Mouse (Mus musculus) right cerebral cortex, postnatal 14 days (tissue): ENCODE measurements around the gene Chd6.

ENCODE experiments used
- DNase-seq: peaks from one replicate; pipeline ENCODE4 v3.0.0; 2022

Chd6 gene

DNA sequence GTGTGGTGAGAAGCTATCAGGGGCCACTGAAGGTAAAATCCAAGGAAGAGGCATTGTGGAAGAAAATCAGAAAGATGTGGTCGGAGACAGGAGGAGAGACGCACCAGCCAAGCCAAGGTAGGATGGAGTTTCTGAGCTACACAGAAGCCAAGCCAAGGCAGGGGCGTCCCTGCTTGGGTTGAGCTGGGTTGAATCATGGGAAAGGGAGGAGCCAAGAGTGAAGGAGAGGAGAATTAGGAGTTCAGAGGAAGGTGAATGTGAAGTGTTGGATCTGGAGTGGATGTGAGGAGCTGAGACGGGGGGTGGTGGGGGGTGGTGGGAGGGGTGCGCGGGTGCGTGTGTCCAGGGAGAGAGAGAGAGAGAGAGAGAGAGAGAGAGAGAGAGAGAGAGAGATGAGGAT lies 187.6 kb downstream of the Chd6 start:
- DNase-seq = no peak

DNA sequence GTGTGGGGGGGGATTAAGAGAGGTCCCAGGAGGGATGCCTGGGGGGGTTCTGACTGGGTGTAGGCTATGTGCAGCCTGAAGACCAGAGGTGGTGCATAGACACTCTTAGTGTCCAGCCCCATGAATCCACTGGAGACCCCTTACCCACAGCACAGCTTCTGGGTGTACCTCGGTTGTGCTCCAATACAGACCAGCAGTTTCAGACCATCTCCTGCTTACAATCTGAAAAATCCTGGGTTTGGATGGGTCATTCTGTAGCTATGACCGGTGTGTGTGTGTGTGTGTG lies 190.0 kb downstream of the Chd6 start:
- DNase-seq = no peak

DNA sequence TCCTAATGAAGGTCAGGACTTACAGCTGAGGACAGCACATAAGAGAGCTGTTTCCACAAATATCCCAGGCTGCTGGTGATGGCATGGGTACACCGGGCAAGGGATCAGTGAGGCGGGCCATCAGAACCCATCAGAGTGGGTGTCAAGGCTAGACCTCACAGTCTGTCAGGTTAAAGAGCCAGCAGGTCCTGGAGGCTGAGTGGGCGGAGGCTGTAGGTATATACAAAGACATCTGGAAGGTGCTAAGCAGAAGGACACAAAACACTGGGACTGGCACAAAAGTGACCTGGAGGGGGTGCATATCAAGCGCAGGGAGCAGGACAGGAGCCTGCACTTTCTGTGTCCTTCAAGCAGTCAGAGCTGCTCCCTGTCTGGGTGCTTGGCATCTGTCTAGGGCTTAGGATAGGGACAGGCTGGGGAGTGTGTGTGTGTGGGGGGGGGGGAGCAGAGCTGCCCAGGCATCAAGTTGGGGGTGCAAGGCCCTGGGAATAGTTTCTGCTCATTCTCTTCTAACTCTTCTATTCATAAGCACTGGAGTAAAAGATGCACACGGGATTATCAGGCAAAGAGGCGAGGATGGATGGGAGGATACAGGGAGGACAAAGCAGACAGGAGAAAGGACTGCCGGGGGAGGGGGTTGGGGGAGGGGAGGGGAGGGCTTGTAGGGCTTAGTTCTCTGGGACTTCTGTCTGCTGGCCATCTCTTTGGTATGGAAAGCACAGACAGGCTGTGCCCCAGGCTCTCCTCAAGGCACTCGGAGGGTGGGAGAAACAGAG lies 190.5 kb downstream of the Chd6 start:
- DNase-seq = no peak

DNA sequence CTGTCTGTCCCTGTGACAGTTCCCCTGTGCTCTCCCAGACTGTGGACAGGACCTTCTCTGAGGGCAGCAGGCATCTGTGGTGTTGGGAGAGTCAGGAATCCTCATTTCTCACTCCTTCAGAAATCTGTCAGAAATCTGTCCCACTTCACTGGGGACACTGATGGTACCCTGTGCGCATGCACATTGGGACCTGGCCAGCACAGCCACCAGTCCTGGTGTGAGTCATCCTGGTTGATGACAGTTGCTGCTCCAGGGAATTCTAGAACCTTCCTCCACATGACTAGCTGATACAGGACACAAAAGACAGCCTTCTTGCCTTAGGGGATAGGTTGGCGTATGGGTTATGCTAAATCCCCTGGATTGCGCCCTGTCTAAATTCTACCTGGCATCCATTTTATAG lies 191.6 kb downstream of the Chd6 start:
- no peak for DNase-seq

DNA sequence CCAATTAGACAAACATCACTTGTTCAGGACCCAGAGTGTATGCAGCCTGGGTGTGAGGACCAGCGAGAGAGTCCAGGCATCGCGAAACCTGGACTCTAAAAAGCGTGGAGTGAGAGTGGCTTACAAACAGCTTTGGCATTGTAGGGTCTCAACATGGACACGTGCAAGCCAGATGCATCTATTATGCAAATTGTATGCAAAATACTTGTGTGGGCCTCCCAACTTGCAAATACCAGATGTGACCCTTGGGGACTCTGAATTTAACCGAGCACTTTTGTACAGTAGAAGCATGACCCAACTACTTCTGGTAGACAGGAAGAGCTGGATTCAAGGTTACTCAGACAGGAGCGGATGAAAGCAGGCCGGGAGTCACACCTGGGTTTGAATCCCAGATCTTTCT lies 192.2 kb downstream of the Chd6 start:
- DNase-seq = no peak

DNA sequence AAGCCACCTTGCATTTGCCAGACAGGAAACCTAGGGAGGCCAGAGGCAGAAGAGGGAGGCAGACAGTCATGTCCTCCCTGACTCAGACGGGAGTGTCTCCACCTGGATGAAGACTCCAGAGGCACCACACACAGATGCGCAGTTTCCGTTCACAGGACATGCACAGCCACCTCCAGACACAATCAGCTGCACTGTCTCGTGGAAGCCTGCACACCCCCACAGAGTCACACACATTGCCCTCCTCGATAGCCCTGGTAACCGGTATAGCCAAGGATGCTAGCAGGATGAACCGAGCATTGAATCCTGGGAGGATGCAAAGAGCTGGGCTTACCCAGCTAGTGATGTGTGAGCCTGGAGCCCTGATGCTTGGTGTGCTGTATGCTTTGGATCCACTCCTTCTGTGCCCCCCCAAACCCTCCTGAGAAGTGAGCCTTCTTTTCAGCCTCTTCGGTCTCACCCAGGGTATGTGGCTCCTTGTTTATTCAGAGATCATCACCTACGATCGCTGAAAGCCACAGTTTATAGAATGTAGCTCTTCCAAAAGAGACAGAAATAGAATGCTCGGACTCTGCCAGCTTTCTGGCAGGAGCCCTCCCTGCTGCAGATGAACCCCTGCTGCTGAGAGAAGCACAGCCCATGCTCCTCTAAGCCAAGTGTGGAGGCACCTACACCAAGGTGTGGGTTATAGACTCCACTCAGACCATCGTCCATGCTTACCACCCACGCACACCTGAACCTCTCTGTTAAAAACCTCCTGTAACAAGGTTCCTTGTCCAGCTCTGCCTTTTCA lies 192.9 kb downstream of the Chd6 start:
- DNase-seq = no peak

DNA sequence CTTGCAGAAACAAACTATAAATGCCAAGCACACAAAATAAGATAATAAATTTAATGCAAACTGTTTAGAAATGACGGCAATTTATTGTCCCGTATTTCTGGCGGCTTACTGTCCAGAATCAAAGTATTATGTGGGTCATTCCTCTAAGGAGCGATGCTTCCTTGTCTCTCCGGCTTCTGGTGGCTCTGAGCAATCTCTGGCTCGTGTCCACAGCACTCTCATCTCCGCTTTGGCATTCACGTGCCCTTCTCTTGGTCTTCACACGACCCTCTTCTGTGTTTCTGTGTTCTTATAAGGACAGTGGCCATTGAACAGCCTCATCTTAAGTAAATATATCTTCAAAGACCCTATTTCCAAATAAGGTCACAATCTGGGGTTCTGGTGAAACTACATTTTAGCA lies 194.2 kb downstream of the Chd6 start:
- DNase-seq = no peak

DNA sequence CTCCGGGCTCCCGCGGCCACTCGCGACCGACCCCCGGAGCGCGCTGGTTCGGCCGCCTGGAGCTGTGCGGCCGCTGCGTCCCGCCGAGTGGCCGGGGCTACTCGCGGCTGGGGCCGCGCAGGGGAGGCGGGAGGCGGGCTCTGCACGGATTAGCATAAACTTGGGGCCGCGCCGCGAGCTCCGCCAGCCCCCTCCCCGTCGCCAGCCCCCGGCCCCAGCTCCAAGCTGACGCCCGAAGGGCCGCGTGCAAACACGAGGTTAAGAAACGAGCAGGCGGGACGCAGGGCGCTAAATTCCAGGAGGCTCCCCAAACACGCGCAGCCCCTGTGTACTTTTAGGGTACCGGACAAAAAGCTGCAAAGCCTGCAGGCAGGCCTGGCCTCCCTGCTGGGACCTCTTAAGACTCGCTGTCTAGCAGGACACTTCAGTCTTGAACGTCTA lies 196.6 kb downstream of the Chd6 start, which contains the start of gene Emilin3:
Gene Emilin3, minus strand, starts transcription at position 98 of the 441 bp plus-strand sequence.
- no peak for DNase-seq

DNA sequence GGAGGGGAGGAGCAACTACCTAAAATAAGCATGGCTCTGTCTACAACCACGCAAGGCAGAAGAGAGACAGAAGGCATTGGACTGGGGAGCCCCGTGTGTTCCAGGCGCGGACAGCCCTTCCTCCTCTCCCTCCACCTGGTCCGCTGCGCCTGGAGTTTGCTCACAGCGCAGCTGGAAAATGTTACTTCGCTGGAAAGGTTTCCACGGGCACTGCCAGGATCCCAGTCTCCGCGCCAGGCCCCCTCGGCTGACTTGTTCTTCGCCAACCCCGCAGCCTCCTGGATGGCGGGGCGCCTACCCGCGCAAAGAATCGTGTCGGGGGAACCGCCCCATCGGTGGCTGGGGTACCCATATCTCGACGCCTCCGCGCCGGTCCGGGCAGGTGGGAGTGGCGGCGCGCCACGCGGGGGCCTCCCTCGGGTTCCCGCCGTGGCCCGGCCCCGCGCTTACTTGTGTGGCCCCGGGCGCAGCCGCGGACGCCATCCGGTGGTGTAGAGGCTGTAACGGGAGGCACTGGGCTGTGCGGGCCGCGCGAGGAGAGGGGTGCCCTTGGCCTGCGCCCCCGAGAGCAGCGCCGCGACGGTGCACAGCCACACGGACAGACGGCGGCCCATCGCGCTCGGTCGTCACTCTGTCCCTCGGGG lies 197.2 kb downstream of the Chd6 start:
- DNase-seq = no peak

DNA sequence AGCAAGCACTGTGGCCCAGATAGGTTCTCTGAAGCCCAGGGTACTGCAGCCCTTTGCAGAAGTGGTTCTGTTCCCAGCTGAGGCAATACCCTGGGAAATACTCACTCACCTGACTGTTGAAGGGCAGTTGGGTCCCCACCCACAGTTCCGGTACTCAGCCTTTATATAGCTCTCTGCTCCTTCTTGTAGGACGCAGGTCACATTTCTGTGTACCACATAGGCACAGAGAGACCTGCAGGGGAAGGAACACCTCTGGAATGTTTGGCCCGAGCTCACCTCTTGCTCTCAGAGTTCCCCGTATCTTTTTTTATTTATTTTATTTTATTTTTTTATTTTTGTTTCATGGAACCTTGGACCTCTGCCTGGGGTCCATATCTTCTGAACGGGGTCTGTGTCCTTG lies 198.2 kb downstream of the Chd6 start:
- DNase-seq = no peak

DNA sequence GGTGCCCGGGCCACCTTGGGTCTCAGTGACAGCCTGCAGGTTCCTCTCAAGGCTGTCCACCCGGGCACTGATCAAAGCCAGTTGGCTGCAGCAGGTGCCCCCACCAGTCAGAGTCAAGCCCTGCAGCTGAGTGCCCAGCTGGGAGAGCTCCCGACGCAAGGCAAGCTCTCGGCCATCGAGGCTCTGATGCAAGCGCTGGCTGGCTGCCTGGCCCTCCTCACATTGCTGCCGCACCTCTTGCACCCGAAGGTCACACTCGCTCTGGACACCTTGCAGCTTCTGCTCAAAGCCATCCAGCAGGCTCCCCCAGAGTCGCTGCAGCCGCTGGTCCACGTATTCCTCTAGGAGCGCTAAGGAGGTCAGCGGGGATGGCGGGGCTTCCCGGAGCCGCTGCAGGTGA lies 200.3 kb downstream of the Chd6 start:
- no peak for DNase-seq

DNA sequence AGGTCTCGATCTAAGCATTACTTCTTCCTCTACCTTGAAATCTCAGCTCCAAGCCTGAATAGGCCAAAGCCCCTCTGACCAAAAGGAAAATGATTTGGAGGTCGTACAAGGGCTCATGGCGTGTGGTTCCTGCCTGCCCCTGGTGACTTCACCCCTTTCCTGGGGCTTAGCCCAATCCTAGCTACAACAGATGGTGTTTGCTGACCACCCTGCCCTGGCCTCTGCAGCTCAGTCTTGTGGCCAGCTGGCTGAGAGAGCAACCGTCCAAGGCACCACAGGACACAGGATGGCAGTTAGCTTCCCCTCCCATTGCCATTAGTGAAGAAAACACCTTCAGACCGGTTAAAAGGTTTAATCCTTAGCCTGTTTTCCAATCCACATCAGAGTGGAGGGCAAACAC lies 202.8 kb downstream of the Chd6 start:
- no peak for DNase-seq

DNA sequence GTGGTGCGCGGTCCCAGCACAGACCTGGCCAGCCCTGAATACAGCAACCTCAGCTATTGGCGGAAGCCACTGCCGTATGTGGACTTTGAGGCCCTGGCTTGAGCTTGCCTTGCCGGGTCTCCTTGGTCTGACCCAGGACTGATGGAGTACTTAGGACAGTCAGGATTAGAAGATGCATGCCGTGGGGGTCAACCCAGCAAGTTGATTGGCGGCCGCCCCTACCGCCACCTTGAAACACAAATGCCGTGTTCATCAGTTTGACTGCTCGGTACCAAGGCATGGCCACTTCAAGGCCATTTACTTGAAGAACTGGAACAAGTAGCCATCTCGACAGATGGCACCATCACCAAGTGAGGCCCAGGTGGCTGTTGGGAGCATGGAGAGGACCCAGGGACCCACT lies 203.6 kb downstream of the Chd6 start:
- DNase-seq = no peak

DNA sequence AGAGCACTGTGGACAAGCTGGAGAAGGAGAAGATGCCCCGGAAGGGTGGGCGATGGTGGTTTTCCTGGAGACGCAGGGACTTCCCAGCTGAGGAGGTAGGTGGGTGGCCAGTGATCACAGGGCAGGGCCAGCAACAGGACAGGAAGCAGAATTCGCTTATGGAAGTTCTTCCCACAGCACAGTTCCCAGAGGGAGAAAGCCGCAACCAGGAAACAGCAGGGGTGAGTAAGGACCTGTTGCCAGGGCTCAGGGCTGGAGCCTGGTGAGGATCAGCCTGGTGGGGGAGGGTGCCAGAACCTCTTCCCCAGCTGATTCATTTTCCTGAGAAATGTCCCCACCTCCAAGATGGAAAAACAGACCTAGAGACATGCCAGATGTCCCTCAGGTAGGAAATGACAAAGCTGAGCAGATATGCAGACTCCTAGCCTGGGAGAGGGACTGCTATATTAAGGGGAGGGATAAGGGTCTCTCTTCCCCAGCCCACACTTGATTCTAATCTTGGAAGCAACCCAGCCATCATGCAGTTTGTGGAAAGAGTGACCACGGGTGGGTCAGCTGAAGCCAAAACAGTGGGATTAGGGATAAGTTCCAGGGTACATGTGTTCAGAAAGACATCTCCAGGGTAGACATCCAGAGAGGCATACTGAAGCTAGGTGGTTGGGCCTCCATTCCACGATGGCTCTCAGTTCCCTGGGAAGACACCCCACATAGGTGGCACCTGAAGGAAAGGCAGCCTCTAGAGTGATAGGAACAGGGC lies 207.0 kb downstream of the Chd6 start:
- no peak for DNase-seq
